Mouse (Mus musculus): ENCODE data around the gene Clec18a. TPM values are rescaled to one million over a fixed set of nuclear protein-coding genes. Genes with fewer than 3 reads are reported as not detected.
"Not testable (repeated sequence)": the region's sequence is repeated elsewhere in the genome, so short reads cannot be mapped to it uniquely, and the experiment has no call there.

Gene Clec18a
- total RNA-seq, 1 experiment from 2014 or later = 0.27 TPM

DNA sequence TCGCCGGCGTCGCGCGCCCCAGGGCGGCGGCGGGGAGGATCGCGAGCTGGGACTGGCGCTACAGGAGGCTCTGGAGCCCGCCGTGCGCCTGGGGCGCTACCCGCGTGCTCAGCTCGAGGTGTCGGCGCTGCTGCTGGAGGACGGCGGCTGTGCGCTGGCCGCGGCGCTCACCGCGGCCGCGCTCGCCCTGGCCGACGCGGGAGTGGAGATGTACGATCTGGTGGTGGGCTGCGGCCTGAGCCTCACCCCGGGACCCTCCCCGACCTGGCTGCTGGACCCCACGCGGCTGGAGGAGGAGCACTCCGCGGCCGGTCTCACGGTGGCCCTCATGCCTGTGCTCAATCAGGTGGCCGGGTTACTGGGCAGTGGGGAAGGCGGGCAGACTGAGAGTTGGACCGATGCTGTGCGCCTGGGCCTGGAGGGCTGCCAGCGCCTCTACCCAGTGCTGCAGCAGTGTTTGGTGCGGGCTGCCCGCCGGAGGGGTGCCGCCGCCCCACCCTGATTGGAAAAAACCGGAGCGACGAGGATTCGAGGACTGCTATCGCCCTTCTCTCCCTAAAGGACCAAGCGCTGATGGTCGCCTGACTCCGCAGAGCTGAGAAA is 35.4 kb downstream of the Clec18a start:
- no peak for ATAC-seq (replicated peaks; ENCODE audit: low read depth, poor library complexity, severe bottlenecking)

DNA sequence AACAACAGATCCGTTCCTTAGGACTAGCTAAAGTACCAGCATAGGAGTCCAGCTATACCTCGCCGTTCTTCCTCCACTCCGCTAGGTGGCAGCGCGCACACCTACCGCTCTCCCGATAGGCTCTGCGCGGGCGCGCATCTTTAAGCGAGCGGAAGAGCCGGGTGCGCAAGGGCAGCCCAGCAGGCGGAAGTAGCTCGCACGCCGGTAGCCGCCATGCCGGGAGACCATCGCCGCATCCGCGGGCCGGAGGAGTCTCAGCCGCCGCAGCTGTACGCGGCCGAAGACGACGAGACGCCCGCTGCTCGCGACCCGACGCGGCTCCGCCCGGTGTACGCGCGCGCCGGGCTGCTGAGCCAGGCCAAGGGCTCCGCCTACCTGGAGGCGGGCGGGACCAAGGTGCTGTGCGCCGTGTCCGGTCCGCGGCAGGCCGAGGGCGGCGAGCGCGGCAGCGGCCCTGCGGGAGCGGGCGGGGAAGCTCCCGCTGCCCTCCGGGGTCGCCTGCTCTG is 36.0 kb downstream of the Clec18a start, which contains the start of gene Exosc6:
Gene Exosc6, plus strand, starts transcription at position 182 of the 506 bp plus-strand sequence.
- ATAC-seq (replicated peaks; ENCODE audit: low read depth, poor library complexity, severe bottlenecking) = peak; percentile 99

DNA sequence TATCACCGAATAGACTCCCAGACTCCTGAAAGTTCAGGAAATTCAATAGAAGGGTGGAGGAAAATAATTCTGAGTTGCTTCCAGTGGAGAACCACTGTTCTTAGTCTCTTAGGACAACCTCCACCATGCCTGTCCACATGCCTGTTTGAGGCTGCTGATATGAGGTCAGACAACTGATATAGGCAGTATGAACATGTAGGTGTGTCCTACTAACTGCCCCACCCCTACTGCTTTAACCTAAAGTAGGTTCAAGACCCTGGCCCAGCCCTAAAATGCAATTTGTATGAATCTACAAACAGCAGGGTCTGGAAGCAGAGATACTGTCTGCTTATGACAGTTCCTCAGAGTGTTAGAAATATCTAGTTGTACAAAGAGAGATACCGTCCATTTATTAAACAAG is 36.6 kb downstream of the Clec18a start:
- ATAC-seq (replicated peaks; ENCODE audit: low read depth, poor library complexity, severe bottlenecking) = no peak

DNA sequence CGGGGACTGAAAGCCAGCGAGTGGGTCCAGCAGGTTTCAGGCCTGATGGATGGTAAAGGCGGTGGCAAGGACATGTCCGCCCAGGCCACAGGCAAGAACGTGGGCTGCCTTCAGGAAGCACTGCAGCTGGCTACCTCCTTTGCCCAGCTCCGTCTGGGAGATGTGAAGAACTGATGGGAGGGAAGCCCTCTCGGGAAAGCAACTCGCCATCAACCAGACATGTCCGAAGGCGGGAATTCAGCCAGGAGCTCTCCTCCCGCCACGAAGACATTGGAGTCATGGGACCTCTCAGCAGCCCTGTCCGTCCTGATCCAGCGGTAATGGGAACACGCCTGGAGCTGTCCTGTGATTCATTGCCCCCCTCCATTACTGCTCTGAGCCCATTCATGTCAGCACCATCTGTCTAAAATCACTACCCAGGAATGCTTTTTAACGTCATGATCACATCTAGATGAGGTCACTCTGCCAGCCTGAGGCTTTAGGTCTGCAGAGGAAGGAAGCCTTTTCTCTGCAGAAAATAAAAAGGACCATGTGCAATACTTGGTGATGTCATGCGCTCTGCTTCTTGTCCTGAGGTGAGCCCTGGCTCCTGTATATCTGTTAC is 37.1 kb downstream of the Clec18a start:
- no peak for ATAC-seq (replicated peaks; ENCODE audit: low read depth, poor library complexity, severe bottlenecking)

DNA sequence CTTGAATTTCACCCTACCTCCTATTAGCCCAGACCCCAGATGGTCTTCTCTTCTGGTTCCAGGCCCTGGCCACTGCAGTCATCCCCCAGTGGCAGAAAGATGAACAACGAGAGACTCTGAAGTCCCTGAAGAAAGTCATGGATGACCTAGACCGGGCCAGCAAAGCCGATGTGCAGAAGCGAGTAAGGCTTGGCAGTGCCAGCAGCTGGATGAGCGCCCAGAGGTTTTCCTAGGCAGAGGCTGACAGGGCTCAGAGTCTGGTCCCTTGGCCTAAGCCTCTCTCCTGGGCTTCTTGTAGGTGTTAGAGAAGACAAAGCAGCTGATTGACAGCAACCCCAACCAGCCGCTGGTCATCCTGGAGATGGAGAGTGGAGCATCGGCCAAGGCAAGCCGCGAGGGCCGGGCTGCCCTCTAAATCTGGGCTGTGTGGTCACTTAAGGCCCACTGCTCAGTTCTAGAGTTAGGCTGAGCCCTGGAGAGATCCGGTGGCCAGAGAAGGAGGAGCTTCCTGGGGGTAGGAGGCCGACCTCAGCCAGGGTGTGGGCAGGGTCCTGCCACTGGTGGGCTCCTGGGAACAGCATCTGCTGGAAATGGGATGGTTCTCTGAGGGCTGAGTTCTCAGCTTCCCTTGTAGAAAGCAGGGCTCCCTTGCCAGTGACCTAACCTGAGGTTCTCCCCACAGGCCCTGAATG is 38.3 kb downstream of the Clec18a start:
- ATAC-seq (replicated peaks; ENCODE audit: low read depth, poor library complexity, severe bottlenecking) = no peak

DNA sequence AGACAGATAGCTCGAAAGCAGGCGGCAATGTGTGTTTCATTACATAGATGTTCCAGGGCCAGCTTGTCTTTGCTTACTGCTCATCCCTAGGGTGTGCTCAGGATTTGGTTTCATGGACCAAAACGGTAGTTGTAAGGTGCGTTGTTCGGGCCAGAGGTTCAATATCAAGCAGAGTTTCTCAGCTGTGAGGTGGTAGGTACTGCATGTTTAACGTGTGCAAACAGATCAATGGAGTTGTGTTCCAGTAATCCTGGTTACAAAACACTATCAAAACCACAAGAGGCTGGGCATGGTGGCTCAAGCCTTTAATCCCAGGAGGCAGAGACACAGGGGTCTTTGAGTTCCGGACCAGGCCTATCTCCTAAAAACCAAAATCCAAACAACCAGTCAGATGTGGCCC is 43.1 kb downstream of the Clec18a start:
- no peak for ATAC-seq (replicated peaks; ENCODE audit: low read depth, poor library complexity, severe bottlenecking)

DNA sequence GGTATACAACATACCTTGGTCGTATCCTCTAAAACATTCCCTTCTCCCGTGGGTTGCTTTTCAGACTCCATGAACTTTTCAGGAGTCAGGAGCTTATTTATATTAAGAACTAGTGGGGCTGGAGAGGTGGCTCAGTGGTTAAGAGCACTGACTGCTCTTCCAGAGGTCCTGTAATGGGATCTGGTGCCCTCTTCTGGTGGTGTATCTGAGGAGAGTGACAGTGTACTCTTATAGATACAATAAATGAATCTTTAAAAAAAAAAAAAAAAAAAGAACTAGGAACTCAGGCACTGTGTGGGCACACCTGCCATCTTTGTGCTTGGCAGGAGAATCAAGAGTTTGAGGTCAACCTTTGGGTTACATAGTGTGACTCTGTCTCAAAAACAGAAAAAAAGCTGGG is 43.5 kb downstream of the Clec18a start:
- ATAC-seq (replicated peaks; ENCODE audit: low read depth, poor library complexity, severe bottlenecking) = no peak

DNA sequence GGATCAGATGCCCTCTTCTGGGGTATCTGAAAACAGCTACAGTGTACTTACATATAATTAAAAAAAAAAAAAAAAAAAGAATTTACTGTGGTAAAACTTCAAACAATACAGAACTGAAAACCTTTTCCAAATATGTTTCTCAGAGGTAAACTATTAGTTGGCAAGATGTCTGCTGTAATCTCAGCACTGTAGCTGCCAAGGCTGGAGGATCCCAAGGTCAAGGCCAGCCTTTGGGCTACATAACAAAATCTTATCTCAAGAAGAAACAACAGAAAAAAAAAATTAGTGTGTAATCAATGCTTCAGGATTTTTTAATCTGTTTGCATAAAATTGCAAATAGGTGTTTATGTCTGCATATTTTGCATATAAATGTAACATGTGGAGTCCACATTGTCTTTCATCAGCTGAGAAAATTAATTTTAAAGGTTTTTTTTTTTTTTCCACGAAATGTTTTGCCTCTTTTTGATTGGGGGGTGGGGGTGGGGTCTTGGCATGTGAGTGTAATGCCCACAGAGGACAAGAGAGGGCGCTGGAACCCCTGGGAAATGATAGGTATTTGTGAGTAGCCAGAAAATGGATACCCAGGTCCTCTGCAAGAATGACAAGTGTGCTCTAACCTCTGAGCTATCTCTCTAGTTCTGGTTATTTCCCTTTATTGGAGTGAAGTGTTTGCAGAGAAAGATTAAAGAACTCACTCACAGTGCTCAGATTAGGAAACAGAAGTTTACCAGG is 48.1 kb downstream of the Clec18a start:
- ATAC-seq (replicated peaks; ENCODE audit: low read depth, poor library complexity, severe bottlenecking) = no peak

DNA sequence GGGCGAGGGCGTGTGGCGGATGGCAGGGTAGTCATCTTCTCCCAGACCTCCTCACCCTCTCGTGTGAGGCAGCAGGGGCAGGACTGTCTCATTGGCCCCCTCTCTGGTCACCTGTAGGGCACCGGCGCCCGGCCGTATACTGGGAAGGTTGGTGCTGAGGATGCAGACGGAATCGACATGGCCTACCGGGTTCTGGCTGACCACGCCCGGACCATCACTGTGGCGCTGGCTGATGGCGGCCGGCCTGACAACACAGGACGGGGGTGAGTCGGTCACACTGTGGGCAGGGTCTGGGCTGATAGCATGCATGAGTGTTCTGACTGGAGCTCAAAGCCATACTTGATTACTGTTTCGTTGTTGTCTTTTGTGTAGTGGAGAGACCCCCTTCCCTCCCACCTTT is 49.7 kb downstream of the Clec18a start:
- no peak for ATAC-seq (replicated peaks; ENCODE audit: low read depth, poor library complexity, severe bottlenecking)

DNA sequence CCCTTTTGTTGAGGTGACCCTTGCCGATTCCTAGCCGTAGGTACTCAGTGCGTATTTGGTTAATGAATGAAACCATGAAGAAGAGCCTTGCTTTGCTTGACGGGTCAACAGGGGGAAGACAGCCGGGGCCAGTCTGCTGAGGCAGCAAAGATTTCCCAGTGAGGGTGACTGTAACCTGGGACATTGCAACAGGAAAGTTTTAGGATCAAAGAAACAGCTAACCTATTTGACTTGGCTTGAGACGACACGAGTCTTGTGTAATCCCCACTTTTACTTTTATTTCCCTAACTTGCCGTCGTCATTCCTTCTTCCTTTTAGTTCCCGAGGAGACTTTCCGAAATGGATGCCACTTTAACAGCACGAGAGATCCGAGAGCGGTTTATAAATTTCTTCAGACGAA is 55.6 kb downstream of the Clec18a start:
- ATAC-seq (replicated peaks; ENCODE audit: low read depth, poor library complexity, severe bottlenecking) = no peak

DNA sequence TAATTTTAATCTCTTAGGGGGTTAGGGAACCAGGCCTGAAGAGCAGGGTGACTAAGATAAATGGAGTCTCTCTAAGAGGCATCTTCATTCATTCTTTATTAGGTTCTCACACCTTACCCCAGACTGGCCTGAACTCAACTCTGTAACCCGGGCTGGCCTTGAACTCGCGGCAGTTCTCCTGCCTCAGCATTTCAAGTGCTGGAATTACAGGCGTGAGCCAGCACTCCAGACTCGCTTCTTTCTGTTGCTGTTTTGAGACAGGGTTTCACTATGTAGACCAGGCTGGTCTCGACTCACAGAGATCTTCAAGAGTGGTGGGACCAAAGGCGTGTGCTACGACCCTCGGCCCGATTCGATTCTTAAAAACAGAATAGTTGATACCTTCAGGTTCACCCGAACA is 58.0 kb downstream of the Clec18a start:
- no peak for ATAC-seq (replicated peaks; ENCODE audit: low read depth, poor library complexity, severe bottlenecking)

DNA sequence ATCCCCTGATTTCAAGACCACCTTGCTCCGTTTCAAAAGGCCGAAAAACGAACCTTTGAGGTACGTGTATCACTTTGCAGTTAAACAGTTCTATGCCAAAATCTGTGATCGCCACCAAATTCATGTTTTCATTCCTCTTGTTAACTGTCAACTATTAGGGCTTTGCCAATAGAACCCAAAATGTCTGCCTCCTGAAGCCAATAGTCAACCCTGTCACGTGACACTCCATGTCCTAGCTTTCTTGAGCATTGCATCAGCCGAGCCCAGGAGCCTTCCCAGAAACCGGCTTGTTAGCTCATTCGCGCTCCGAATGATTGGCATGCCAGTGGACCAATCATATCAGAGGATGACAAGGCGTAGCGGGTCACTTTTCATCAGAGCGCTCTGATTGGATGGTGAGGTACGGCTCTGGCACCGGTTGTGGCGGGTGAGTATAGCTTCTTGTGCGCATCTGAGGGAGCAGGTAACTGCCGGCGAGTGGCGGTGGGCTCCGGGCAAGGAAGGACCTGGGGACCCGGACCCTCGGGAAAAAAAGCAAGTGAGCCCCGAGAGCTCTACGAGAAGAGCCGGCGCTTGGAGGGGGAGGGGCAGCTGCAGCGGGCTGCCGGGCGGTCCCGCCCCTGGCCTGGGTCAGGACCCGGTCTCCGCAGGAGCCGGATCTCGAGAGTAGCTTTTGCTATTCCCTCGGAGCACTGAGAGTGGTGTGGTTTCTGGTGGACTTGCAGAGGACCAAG is 58.6 kb downstream of the Clec18a start:
- peak; percentile 99 for ATAC-seq (replicated peaks; ENCODE audit: low read depth, poor library complexity, severe bottlenecking)

DNA sequence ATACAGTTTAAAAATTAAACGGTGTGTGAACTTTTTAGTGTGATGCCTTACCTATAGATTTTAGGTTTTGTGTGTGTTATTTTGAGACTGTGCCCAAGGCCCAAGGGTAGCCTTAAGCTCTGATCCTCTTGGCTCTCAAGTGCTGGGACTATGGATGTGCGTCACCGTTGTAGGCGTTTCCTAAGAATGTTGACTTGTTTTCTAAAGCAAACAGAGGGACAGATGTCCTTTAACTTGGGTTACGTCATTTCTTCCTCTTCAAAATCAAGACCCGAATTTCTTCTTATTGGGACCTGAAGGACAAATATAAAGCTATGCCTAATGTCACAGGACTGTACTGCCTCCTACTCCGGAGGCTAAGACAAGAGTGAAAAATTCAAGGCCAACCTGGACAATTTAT is 59.3 kb downstream of the Clec18a start, which contains the start of gene Aars:
Gene Aars, plus strand, starts transcription at position 229 of the 400 bp plus-strand sequence.
- no peak for ATAC-seq (replicated peaks; ENCODE audit: low read depth, poor library complexity, severe bottlenecking)

DNA sequence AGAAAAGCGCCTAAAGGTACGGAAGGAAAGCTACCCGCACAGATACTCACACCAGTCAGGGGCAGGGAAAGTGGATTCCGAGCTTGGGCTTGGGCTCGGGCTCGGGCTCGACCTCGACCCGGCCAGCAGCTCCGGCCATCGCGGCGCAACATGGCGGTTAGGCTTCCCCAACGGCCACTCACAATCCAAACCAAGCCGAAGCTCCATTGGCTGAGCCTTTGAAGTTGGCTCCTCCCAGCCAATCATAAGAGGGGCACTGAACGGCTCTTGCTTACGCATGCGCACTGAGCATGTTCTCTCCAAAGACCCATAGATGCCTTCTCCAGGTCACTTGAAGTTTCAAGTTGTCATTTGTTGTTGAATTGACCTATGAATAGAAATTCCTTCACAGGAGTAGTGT is 60.7 kb downstream of the Clec18a start, which contains the start of gene Ddx19b:
Gene Ddx19b, minus strand, starts transcription at position 180 of the 400 bp plus-strand sequence.
- no peak for ATAC-seq (replicated peaks; ENCODE audit: low read depth, poor library complexity, severe bottlenecking)

DNA sequence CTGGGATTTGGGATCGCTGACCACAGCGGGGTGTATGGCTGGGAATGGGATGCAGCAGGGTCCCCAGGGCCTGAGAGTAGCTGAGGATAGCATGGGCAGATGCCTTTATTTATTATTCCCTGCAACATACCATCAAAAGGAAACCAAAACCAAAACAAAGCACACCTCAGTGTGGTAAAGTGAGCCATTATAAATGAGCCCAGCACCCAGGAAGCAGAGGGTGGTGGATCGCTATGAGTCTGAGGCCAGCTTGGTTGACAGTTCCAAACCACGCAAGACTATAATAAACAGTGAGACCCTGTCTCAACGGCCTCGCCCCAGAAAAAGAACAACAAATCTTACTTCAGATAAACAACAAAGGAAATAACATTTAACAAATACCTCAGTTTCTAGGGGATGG is 62.2 kb downstream of the Clec18a start:
- ATAC-seq (replicated peaks; ENCODE audit: low read depth, poor library complexity, severe bottlenecking) = no peak

DNA sequence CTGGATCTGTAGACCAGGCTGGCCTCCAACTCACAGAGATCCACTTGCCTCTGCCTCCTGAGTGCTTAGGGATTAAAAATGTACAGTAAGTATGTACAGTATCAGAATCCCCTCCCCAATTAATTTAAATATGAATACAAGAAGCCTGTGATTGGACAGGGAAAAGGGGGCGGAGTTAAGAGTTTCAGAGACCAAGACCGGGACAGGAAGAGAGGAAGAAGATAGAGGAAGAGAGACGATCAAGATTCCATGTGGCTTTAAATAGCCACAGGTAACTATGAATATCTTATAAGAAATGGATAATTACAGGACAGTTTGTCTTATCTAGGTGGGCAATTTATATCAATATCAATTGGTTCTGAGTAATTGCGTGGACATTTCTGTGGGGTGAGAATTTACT is 62.6 kb downstream of the Clec18a start:
- ATAC-seq (replicated peaks; ENCODE audit: low read depth, poor library complexity, severe bottlenecking) = no peak

DNA sequence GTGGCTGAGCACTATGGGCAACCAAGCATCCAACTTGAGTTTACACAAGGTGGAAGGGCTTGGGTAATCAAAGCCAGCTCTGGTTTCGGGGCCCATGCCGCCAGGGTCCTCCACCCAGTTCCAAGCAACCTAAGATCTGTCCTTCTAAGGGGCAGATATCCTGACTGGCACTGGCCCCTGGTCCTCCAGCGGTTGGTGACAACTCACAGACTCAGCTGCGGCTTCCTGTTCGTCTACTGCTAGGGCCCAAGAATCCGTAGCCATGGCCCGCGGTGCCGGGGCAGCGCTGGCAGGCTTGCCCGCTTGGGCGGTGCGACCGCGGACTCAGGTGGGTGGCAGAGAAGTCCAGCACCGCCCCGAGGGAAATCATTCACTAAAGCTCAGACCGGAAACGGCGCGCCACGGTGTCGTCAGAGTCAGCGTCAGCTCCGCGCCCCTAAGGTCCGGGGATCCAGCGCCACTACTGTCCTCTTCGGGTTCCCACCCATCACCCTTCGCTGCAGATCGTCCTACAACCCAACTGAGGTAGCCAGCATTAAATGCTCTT is 64.8 kb downstream of the Clec18a start:
- ATAC-seq (replicated peaks; ENCODE audit: low read depth, poor library complexity, severe bottlenecking) = peak; percentile 98

DNA sequence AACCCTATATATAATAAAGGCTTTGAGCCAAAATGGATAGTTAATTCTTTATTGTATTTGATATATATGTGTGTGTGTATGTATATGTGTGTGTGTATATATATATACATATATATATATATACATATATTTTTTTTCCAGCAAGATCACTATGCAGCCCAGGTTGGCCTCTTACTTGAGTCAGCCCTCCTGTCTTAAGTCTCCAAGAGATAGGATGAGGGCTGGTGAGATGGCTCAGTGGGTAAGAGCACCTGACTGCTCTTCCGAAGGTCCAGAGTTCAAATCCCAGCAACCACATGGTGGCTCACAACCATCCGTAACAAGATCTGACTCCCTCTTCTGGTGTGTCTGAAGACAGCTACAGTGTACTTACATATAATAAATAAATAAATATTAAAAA is 65.6 kb downstream of the Clec18a start:
- ATAC-seq (replicated peaks; ENCODE audit: low read depth, poor library complexity, severe bottlenecking) = not testable (repeated sequence)

DNA sequence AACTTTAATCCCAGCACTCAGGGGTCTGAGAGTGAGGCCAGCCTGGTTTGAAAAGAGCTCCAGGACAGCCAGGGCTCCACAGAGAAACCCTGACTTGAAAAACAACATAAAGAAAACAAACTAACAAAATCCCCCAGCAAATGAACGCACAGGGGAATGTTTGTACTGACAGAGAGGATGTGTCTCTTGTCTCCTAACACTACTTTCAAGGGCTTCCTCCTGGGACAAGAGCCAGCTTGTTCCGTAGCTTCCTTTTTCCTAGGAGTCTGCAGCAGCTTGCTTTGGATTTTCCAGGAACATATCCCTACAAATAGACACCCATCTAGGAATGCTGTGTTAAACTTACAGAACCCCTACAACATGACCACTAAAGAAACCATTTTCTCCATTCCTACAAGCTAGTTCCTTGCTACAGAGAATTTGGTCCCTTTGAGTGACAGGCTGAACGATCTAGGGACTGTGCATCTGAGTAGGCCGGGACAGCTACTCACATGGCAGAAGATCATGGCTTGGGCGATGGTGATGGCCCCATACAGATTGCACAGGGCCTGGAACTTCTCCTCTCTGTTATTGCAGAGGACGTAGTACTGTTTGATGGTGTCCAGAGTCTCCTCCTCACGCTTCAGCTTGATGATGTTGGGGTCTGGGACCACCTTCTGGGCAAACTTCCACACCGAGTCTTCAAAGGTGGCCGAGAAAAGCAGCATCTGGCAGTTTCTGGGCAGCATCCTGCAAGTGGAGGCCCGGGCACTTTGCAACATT is 81.8 kb downstream of the Clec18a start:
- ATAC-seq (replicated peaks; ENCODE audit: low read depth, poor library complexity, severe bottlenecking) = not testable (repeated sequence)
